Mouse (Mus musculus): ENCODE results near the gene Prdx5. TPM values are rescaled to one million over a fixed set of nuclear protein-coding genes. Genes with fewer than 3 reads are reported as not detected.

Gene Prdx5
- 126 and 138 TPM in 2 replicates for polyA plus RNA-seq (2014; fragmentation: Nextera tagmentation; extraction: Ambion mirVana)

GRCm38 (mm10) chr19:6909507-6910289, at the start of gene Prdx5, which contains the start of gene Trmt112:
Gene Prdx5 (minus strand): TSS chr19:6910106.
Gene Trmt112 (plus strand): TSS chr19:6909698.
- Histone ChIP-seq H3K4me1 (replicated peaks; ENCODE audit: control insufficient read depth, insufficient read depth, low read length) (peaks cover 12% of the 10 kb centered on the region), H3K27me3 (ENCODE audit: control insufficient read depth, insufficient read depth, low read length) (no peaks in the 10 kb centered on the region), H3K27ac (ENCODE audit: low read depth, low read length) (peak within 1 kb of the TSS; percentile 95), H3K4me2 (replicated peaks; ENCODE audit: low read depth, low read length) (peak within 1 kb of the TSS; percentile 73), H3K4me3 (ENCODE audit: low read depth, low read length) (peak within 1 kb of the TSS; percentile 61), H3K9ac (ENCODE audit: low read depth, low read length) (peak within 1 kb of the TSS; percentile 60), H3K36me3 (ENCODE audit: control insufficient read depth, insufficient read depth, low read length) (peaks cover 13% of the 10 kb centered on the region), H3K9me3 (ENCODE audit: control insufficient read depth, low read length) (no peaks in the 10 kb centered on the region)
- ATAC-seq (ENCODE audit: low FRiP score) = peak; percentile 92
- WGBS = under 1% methylated on average over 65 of the region's 65 CpGs
- peak; percentile 94 for DNase-seq (ENCODE audit: low spot score)

GRCm38 (mm10) chr19:6956461-6956860, 46.6 kb upstream of the Prdx5 start:
- Histone ChIP-seq H3K9me3 (ENCODE audit: control insufficient read depth, low read length) (no peaks in the 10 kb centered on the region), H3K27ac (ENCODE audit: low read depth, low read length) (no peak overlapping the region), H3K4me3 (ENCODE audit: low read depth, low read length) (no peak overlapping the region), H3K9ac (ENCODE audit: low read depth, low read length) (no peak overlapping the region), H3K4me2 (replicated peaks; ENCODE audit: low read depth, low read length) (no peak overlapping the region), H3K27me3 (ENCODE audit: control insufficient read depth, insufficient read depth, low read length) (no peaks in the 10 kb centered on the region; the same call in 1 of the 2 replicates), H3K36me3 (ENCODE audit: control insufficient read depth, insufficient read depth, low read length) (0 out of 2 replicates have a peak, but pooled peaks cover 2% of the 10 kb centered on the region), H3K4me1 (replicated peaks; ENCODE audit: control insufficient read depth, insufficient read depth, low read length) (0 out of 2 replicates have a peak, but pooled peaks cover 6% of the 10 kb centered on the region)
- ATAC-seq (ENCODE audit: low FRiP score) = no peak
- 69% methylated on average over 10 of the region's 10 CpGs for WGBS
- DNase-seq (ENCODE audit: low spot score) = no peak

GRCm38 (mm10) chr19:6955424-6955823, 45.5 kb upstream of the Prdx5 start:
- 83% methylated on average over 7 of the region's 7 CpGs for WGBS
- no peaks in the 10 kb centered on the region for H3K9me3 ChIP-seq (ENCODE audit: control insufficient read depth, low read length)
- no peak for ATAC-seq (ENCODE audit: low FRiP score)
- no peak overlapping the region for H3K27ac ChIP-seq (ENCODE audit: low read depth, low read length)
- no peak for DNase-seq (ENCODE audit: low spot score)
- H3K9ac ChIP-seq (ENCODE audit: low read depth, low read length) = no peak overlapping the region
- no peaks in the 10 kb centered on the region; the same call in 1 of the 2 replicates for H3K27me3 ChIP-seq (ENCODE audit: control insufficient read depth, insufficient read depth, low read length)
- no peak overlapping the region for H3K4me2 ChIP-seq (replicated peaks; ENCODE audit: low read depth, low read length)
- H3K4me3 ChIP-seq (ENCODE audit: low read depth, low read length) = no peak overlapping the region
- H3K4me1 ChIP-seq (replicated peaks; ENCODE audit: control insufficient read depth, insufficient read depth, low read length) = 0 out of 2 replicates have a peak, but pooled peaks cover 6% of the 10 kb centered on the region
- 0 out of 2 replicates have a peak, but pooled peaks cover 2% of the 10 kb centered on the region for H3K36me3 ChIP-seq (ENCODE audit: control insufficient read depth, insufficient read depth, low read length)

- ATAC-seq (ENCODE audit: low FRiP score) (no peak), DNase-seq (ENCODE audit: low spot score) (no peak)
- no peak overlapping the region for H3K4me3 ChIP-seq (ENCODE audit: low read depth, low read length)
- H3K4me1 ChIP-seq (replicated peaks; ENCODE audit: control insufficient read depth, insufficient read depth, low read length) = peaks cover 12% of the 10 kb centered on the region; the same call in 1 of the 2 replicates
- WGBS = 54% methylated on average over 9 of the region's 9 CpGs
- no peak overlapping the region for H3K9ac ChIP-seq (ENCODE audit: low read depth, low read length)
- no peak overlapping the region for H3K4me2 ChIP-seq (replicated peaks; ENCODE audit: low read depth, low read length)
- no peaks in the 10 kb centered on the region; the same call in 1 of the 2 replicates for H3K27me3 ChIP-seq (ENCODE audit: control insufficient read depth, insufficient read depth, low read length)
- no peaks in the 10 kb centered on the region for H3K9me3 ChIP-seq (ENCODE audit: control insufficient read depth, low read length)
- 0 out of 2 replicates have a peak, but pooled peaks cover 2% of the 10 kb centered on the region for H3K36me3 ChIP-seq (ENCODE audit: control insufficient read depth, insufficient read depth, low read length)
- H3K27ac ChIP-seq (ENCODE audit: low read depth, low read length) = no peak overlapping the region
Measured at GRCm38 (mm10) chr19:6954046-6954445, 44.1 kb upstream of the Prdx5 start.

- H3K4me1 ChIP-seq (replicated peaks; ENCODE audit: control insufficient read depth, insufficient read depth, low read length) = peaks cover 12% of the 10 kb centered on the region; the same call in 1 of the 2 replicates
- no peak overlapping the region for H3K27ac ChIP-seq (ENCODE audit: low read depth, low read length)
- ATAC-seq (ENCODE audit: low FRiP score) (no peak), DNase-seq (ENCODE audit: low spot score) (no peak)
- H3K4me2 ChIP-seq (replicated peaks; ENCODE audit: low read depth, low read length) = peak overlapping the region; percentile 71
- H3K9me3 ChIP-seq (ENCODE audit: control insufficient read depth, low read length) = no peaks in the 10 kb centered on the region
- H3K9ac ChIP-seq (ENCODE audit: low read depth, low read length) = peak overlapping the region; percentile 88; the same call in 1 of the 2 replicates
- 0 out of 2 replicates have a peak, but pooled peaks cover 2% of the 10 kb centered on the region for H3K36me3 ChIP-seq (ENCODE audit: control insufficient read depth, insufficient read depth, low read length)
- WGBS = 43% methylated on average over 3 of the region's 3 CpGs
- H3K4me3 ChIP-seq (ENCODE audit: low read depth, low read length) = peak overlapping the region; percentile 66
- no peaks in the 10 kb centered on the region; the same call in 1 of the 2 replicates for H3K27me3 ChIP-seq (ENCODE audit: control insufficient read depth, insufficient read depth, low read length)
Measured at GRCm38 (mm10) chr19:6952712-6953037, 42.8 kb upstream of the Prdx5 start.

- Histone ChIP-seq H3K36me3 (ENCODE audit: control insufficient read depth, insufficient read depth, low read length) (0 out of 2 replicates have a peak, but pooled peaks cover 2% of the 10 kb centered on the region), H3K4me3 (ENCODE audit: low read depth, low read length) (peak overlapping the region; percentile 66), H3K27me3 (ENCODE audit: control insufficient read depth, insufficient read depth, low read length) (no peaks in the 10 kb centered on the region; the same call in 1 of the 2 replicates), H3K9me3 (ENCODE audit: control insufficient read depth, low read length) (no peaks in the 10 kb centered on the region), H3K9ac (ENCODE audit: low read depth, low read length) (peak overlapping the region; percentile 88), H3K4me2 (replicated peaks; ENCODE audit: low read depth, low read length) (peak overlapping the region; percentile 71), H3K27ac (ENCODE audit: low read depth, low read length) (peak overlapping the region; percentile 98), H3K4me1 (replicated peaks; ENCODE audit: control insufficient read depth, insufficient read depth, low read length) (peaks cover 12% of the 10 kb centered on the region; the same call in 1 of the 2 replicates)
- 3% methylated on average over 31 of the region's 31 CpGs for whole genome bisulfite sequencing
- DNase-seq (ENCODE audit: low spot score) (peak; percentile 57), ATAC-seq (ENCODE audit: low FRiP score) (peak; percentile 46)
Measured at GRCm38 (mm10) chr19:6951994-6952711, 42.2 kb upstream of the Prdx5 start.

GRCm38 (mm10) chr19:6951381-6951968, 41.6 kb upstream of the Prdx5 start:
- Histone ChIP-seq H3K9me3 (ENCODE audit: control insufficient read depth, low read length) (no peaks in the 10 kb centered on the region), H3K4me1 (replicated peaks; ENCODE audit: control insufficient read depth, insufficient read depth, low read length) (peaks cover 12% of the 10 kb centered on the region; the same call in 1 of the 2 replicates), H3K4me3 (ENCODE audit: low read depth, low read length) (peak overlapping the region; percentile 66), H3K4me2 (replicated peaks; ENCODE audit: low read depth, low read length) (peak overlapping the region; percentile 71), H3K27ac (ENCODE audit: low read depth, low read length) (peak overlapping the region; percentile 98), H3K9ac (ENCODE audit: low read depth, low read length) (peak overlapping the region; percentile 88), H3K36me3 (ENCODE audit: control insufficient read depth, insufficient read depth, low read length) (0 out of 2 replicates have a peak, but pooled peaks cover 2% of the 10 kb centered on the region), H3K27me3 (ENCODE audit: control insufficient read depth, insufficient read depth, low read length) (no peaks in the 10 kb centered on the region; the same call in 1 of the 2 replicates)
- DNase-seq (ENCODE audit: low spot score) = peak; percentile 94
- WGBS = under 1% methylated on average over 35 of the region's 35 CpGs
- peak; percentile 84 for ATAC-seq (ENCODE audit: low FRiP score)

GRCm38 (mm10) chr19:6950613-6951153, 40.8 kb upstream of the Prdx5 start:
- peak; percentile 76 for ATAC-seq (ENCODE audit: low FRiP score)
- under 1% methylated on average over 28 of the region's 28 CpGs for WGBS
- DNase-seq (ENCODE audit: low spot score) = peak; percentile 73
- H3K9ac ChIP-seq (ENCODE audit: low read depth, low read length) = peak overlapping the region; percentile 88
- H3K4me2 ChIP-seq (replicated peaks; ENCODE audit: low read depth, low read length) = peak overlapping the region; percentile 71
- peaks cover 12% of the 10 kb centered on the region; the same call in 1 of the 2 replicates for H3K4me1 ChIP-seq (replicated peaks; ENCODE audit: control insufficient read depth, insufficient read depth, low read length)
- H3K27ac ChIP-seq (ENCODE audit: low read depth, low read length) = peak overlapping the region; percentile 98
- H3K36me3 ChIP-seq (ENCODE audit: control insufficient read depth, insufficient read depth, low read length) = 0 out of 2 replicates have a peak, but pooled peaks cover 2% of the 10 kb centered on the region
- H3K9me3 ChIP-seq (ENCODE audit: control insufficient read depth, low read length) = no peaks in the 10 kb centered on the region
- H3K27me3 ChIP-seq (ENCODE audit: control insufficient read depth, insufficient read depth, low read length) = no peaks in the 10 kb centered on the region; the same call in 1 of the 2 replicates
- peak overlapping the region; percentile 66 for H3K4me3 ChIP-seq (ENCODE audit: low read depth, low read length)

All from hindbrain, embryonic 11.5 days (tissue).